ENCODE assay signal across 8 mouse cellular contexts in the genomic region with DNA sequence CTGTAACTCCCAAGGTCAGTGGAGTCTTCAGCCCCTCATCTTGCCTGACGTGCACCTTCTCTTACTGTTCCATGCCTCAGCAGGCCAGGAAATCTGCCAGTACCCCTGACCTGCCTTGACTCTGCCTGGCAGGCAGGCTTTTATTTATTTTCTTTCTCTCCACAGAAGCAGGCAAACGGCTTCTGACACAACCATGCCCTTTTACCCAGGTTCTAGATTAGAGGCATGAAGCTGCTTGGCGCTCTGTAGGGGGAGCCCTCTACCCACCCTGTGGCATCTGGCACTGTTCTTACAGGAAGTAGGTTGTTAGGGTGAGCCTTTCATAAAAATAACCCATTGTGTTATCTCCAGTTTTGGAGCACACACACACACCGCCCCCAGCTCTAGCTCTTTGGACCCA. TPM values are rescaled to one million over a fixed set of nuclear protein-coding genes. Genes with fewer than 3 reads are reported as not detected.
A peak's percentile ranks its signal among the peaks of the same experiment; 100 is the strongest.
DNase-seq lines count a peak whose midpoint lies in the region; ATAC-seq and TF ChIP-seq lines count a peak whose summit lies in the region.

No protein-coding gene starts in this region.

- no peak for TF ChIP-seq POLR2A in liver, adult 2 months (IDR thresholded peaks at IDR 0.05; ENCODE audit: extremely low read depth, insufficient read depth, low read length)

- whole genome bisulfite sequencing in liver, adult 2 months, result 32% methylated on average over 4 of the region's 4 CpGs
- 68% methylated on average over 4 of the region's 4 CpGs for WGBS in liver, embryonic 12.5 days (ENCODE audit: insufficient replicate concordance)
- whole genome bisulfite sequencing in stomach, postnatal 0 days, result 61% methylated on average over 4 of the region's 4 CpGs
- 88% methylated on average over 4 of the region's 4 CpGs for WGBS in forebrain, embryonic 14.5 days

- peak; percentile 81 for TF ChIP-seq CTCF in liver, adult 2 months (IDR thresholded peaks at IDR 0.05; ENCODE audit: low read depth, low read length)
- peak; percentile 67 for TF ChIP-seq CTCF in stomach, postnatal 0 days (IDR thresholded peaks at IDR 0.05; ENCODE audit: low read depth)

- intact Hi-C loops in heart, postnatal 14 days (cut with DNase I), result no loop called here
- intact Hi-C loops in left cerebral cortex, postnatal 4 days (cut with DNase I), result no loop called here

- H3K9me3 ChIP-seq in liver, embryonic 12.5 days (replicated peaks), result no peaks in the 10 kb centered on the region
- no peaks in the 10 kb centered on the region for H3K9me3 ChIP-seq in stomach, postnatal 0 days (ENCODE audit: control insufficient read depth, low read length)
- H3K9me3 ChIP-seq in forebrain, embryonic 14.5 days (replicated peaks; ENCODE audit: control insufficient read depth, low read length), result no peaks in the 10 kb centered on the region

- H3K27ac ChIP-seq in liver, adult 2 months (replicated peaks; ENCODE audit: insufficient read depth, low read depth, low read length), result peak overlapping the region; percentile 36; the same call in 1 of the 2 replicates
- no peak overlapping the region for H3K27ac ChIP-seq in liver, embryonic 12.5 days
- peak overlapping the region; percentile 13; the same call in 1 of the 2 replicates for H3K27ac ChIP-seq in stomach, postnatal 0 days (replicated peaks)
- H3K27ac ChIP-seq in forebrain, embryonic 14.5 days (ENCODE audit: low read depth, low read length), result no peak overlapping the region

- DNase-seq in liver, adult 2 months (ENCODE audit: extremely low read depth, low read depth, low spot score), result peak; percentile 91
- DNase-seq in ZHBTc4 (ENCODE audit: low read depth, low spot score), result peak; percentile 28
- DNase-seq in heart, postnatal 14 days, result peak; percentile 19 to 31
- peak; percentile 67 for DNase-seq in stomach, postnatal 0 days (ENCODE audit: low spot score)
- DNase-seq in left cerebral cortex, adult 11 months (ENCODE audit: low spot score), result no peak
- DNase-seq in forebrain, embryonic 14.5 days (ENCODE audit: low spot score), result no peak
- no peak for DNase-seq in left cerebral cortex, postnatal 4 days

- peaks cover 21% of the 10 kb centered on the region for H3K79me2 ChIP-seq in liver, adult 2 months (ENCODE audit: control insufficient read depth, insufficient read depth, low read length)

- no peak for TF ChIP-seq EP300 in stomach, postnatal 0 days (optimal IDR thresholded peaks at IDR 0.05)

- H3K27me3 ChIP-seq in liver, adult 2 months (ENCODE audit: control insufficient read depth, insufficient read depth, low read length), result no peaks in the 10 kb centered on the region
- no peaks in the 10 kb centered on the region for H3K27me3 ChIP-seq in liver, embryonic 12.5 days (replicated peaks)
- H3K27me3 ChIP-seq in stomach, postnatal 0 days (ENCODE audit: control insufficient read depth, insufficient read depth, low read length), result no peaks in the 10 kb centered on the region
- no peaks in the 10 kb centered on the region for H3K27me3 ChIP-seq in forebrain, embryonic 14.5 days (replicated peaks; ENCODE audit: control insufficient read depth, insufficient read depth, low read length)

- H3K9ac ChIP-seq in liver, adult 2 months (ENCODE audit: low read depth, low read length), result no peak overlapping the region
- no peak overlapping the region for H3K9ac ChIP-seq in liver, embryonic 12.5 days
- no peak overlapping the region for H3K9ac ChIP-seq in stomach, postnatal 0 days (ENCODE audit: low read length)
- no peak overlapping the region for H3K9ac ChIP-seq in forebrain, embryonic 14.5 days (ENCODE audit: low read length)

- peaks cover 12% of the 10 kb centered on the region; the same call in 1 of the 2 replicates for H3K36me3 ChIP-seq in liver, adult 2 months (ENCODE audit: control insufficient read depth, insufficient read depth, low read length)
- H3K36me3 ChIP-seq in liver, embryonic 12.5 days, result peaks cover 45% of the 10 kb centered on the region
- peaks cover 15% of the 10 kb centered on the region; the same call in 1 of the 2 replicates for H3K36me3 ChIP-seq in stomach, postnatal 0 days (ENCODE audit: control insufficient read depth, insufficient read depth, low read length)
- peaks cover 38% of the 10 kb centered on the region for H3K36me3 ChIP-seq in forebrain, embryonic 14.5 days (ENCODE audit: control insufficient read depth, insufficient read depth, low read length)

- peaks cover 14% of the 10 kb centered on the region for H3K4me1 ChIP-seq in liver, adult 2 months (ENCODE audit: control insufficient read depth, insufficient read depth, low read length)
- H3K4me1 ChIP-seq in liver, embryonic 12.5 days, result peaks cover 21% of the 10 kb centered on the region
- peaks cover 5% of the 10 kb centered on the region for H3K4me1 ChIP-seq in stomach, postnatal 0 days (replicated peaks; ENCODE audit: control insufficient read depth, insufficient read depth)
- H3K4me1 ChIP-seq in forebrain, embryonic 14.5 days (ENCODE audit: control insufficient read depth, insufficient read depth, low read length), result peaks cover 17% of the 10 kb centered on the region

- no peak overlapping the region for H3K4me2 ChIP-seq in liver, embryonic 12.5 days
- no peak overlapping the region for H3K4me2 ChIP-seq in stomach, postnatal 0 days (replicated peaks; ENCODE audit: low read depth)
- no peak overlapping the region for H3K4me2 ChIP-seq in forebrain, embryonic 14.5 days (ENCODE audit: low read length)

- no peak overlapping the region for H3K4me3 ChIP-seq in liver, adult 2 months (ENCODE audit: insufficient read depth, low read depth, low read length)
- no peak overlapping the region for H3K4me3 ChIP-seq in liver, embryonic 12.5 days
- no peak overlapping the region for H3K4me3 ChIP-seq in stomach, postnatal 0 days (ENCODE audit: low read depth, low read length)
- H3K4me3 ChIP-seq in forebrain, embryonic 14.5 days (ENCODE audit: low read depth, low read length), result no peak overlapping the region

- ATAC-seq in liver, embryonic 12.5 days, result no peak
- peak; percentile 59; the same call in 1 of the 2 replicates for ATAC-seq in stomach, postnatal 0 days (ENCODE audit: low FRiP score, low TSS enrichment)
- no peak for ATAC-seq in forebrain, embryonic 14.5 days

RNA-seq across cellular contexts. Expression of a gene that starts 4.6 kb away (rescaled TPM):
- total RNA-seq in liver, adult 2 months (2014; rRNA removed), result 104 and 124 TPM in 2 replicates
- 141 and 163 TPM in 2 replicates for polyA plus RNA-seq in liver, adult 2 months (2012; rRNA removed)
- polyA plus RNA-seq in liver, embryonic 12.5 days (2016; fragmentation: Nextera tagmentation; extraction: Ambion mirVana), result 152 and 160 TPM in 2 replicates
- 100 to 1,000 TPM; 177 to 185 TPM for total RNA-seq in heart, postnatal 14 days (2021)
- polyA plus RNA-seq in stomach, postnatal 0 days (2015; fragmentation: Nextera tagmentation; extraction: Ambion mirVana), result 339 and 341 TPM in 2 replicates
- 808 and 966 TPM in 2 replicates for polyA plus RNA-seq in forebrain, embryonic 14.5 days (2014; fragmentation: Nextera tagmentation; extraction: Ambion mirVana)
- 100 to 1,000 TPM; 348 to 360 TPM for total RNA-seq in left cerebral cortex, postnatal 4 days (2021)

RNA-seq across cellular contexts. Expression of a gene that starts 35.2 kb away (rescaled TPM):
- 26.8 and 31.8 TPM in 2 replicates for total RNA-seq in liver, adult 2 months (2014; rRNA removed)
- 87.2 and 125 TPM in 2 replicates for polyA plus RNA-seq in liver, adult 2 months (2012; rRNA removed)
- polyA plus RNA-seq in liver, embryonic 12.5 days (2016; fragmentation: Nextera tagmentation; extraction: Ambion mirVana), result 27.4 and 28.9 TPM in 2 replicates
- 100 to 1,000 TPM; 692 to 703 TPM for total RNA-seq in heart, postnatal 14 days (2021)
- 249 and 274 TPM in 2 replicates for polyA plus RNA-seq in stomach, postnatal 0 days (2015; fragmentation: Nextera tagmentation; extraction: Ambion mirVana)
- 338 TPM in 2 replicates for polyA plus RNA-seq in forebrain, embryonic 14.5 days (2014; fragmentation: Nextera tagmentation; extraction: Ambion mirVana)
- 100 to 1,000 TPM; 362 to 374 TPM for total RNA-seq in left cerebral cortex, postnatal 4 days (2021)

Comparison
In these comparisons a context has a peak if more than half of its experiments do, and no peak if none do; other contexts are left out.
1. H3K27ac ChIP-seq: peak in liver, adult 2 months (single experiment) and stomach, postnatal 0 days (single experiment); none in liver, embryonic 12.5 days (single experiment) and forebrain, embryonic 14.5 days (single experiment).
2. DNase-seq: peak in liver, adult 2 months (single experiment), ZHBTc4 (single experiment), heart, postnatal 14 days (2 of 2) and stomach, postnatal 0 days (single experiment); none in left cerebral cortex, adult 11 months (single experiment), forebrain, embryonic 14.5 days (single experiment) and left cerebral cortex, postnatal 4 days (single experiment).